Mouse (Mus musculus) heart, adult 2 months (tissue): Measurements from ENCODE around the gene Nhej1.

Experiments used
- CTCF ChIP-seq: fragments of 200-600 bp; IDR thresholded peaks from 2 replicates; pipeline ENCODE4 v1.8.1; 2022; ENCODE audit warnings: antibody characterized with exemption, mild to moderate bottlenecking, moderate library complexity
- POLR2A ChIP-seq: fragments of 200-500 bp; IDR thresholded peaks from 2 replicates; pipeline ENCODE4 v1.6.1; 2011; ENCODE audit warnings: mild to moderate bottlenecking, low read depth, low read length, control low read depth; ENCODE audit not compliant: insufficient read depth

GRCm38 (mm10) chr1:75168472-75169464, 43.8 kb upstream of the Nhej1 start, which contains the start of gene Zfand2b:
- TF ChIP-seq CTCF (no peak), POLR2A (peak; percentile 94)
